Mouse (Mus musculus) retina, postnatal 7 days (tissue): ENCODE data around the gene Sema7a.

Source experiments
- DNase-seq: peaks from one replicate; pipeline ENCODE4 v3.0.0-alpha.2; 2012; ENCODE audit warnings: low read depth, low spot score

Gene Sema7a

GRCm38 (mm10) chr9:58011027-58011426 lies 71.1 kb downstream of the Sema7a start:
- no peak for DNase-seq

GRCm38 (mm10) chr9:58011552-58011951 lies 71.6 kb downstream of the Sema7a start:
- no peak for DNase-seq
